Mouse (Mus musculus): ENCODE measurements at regions not wholly inside any gene's neighbourhood (a gene's known extent, or its start where the extent isn't known, plus 50 kb on each side); places are given as distances from the start of the nearest gene placed in this dataset.

DNA sequence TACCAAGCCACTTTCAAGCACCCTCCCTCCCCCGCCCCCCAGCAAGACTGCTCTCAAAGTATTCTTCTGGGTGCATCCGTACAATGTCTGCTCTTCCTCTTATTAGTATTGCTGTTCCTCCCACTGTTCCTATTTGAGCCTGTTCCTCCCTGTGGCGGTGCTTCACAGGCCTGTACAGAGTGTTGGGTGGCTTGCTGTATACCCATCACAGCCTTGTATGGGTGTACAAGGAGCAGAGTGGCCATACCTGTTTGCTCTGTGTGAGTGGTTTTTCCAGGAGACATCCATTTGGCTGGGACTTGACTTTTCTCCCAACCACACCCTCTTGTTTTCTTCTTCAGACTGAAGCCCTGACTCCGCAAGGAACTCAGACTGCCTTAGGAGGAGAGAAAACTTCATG is 61.7 kb upstream of the Map3k1 start:
- TF ChIP-seq EP300 (IDR thresholded peaks at IDR 0.05; ENCODE audit: insufficient read depth, low read depth, low read length), result no peak
- no peak for TF ChIP-seq CTCF (IDR thresholded peaks at IDR 0.05; ENCODE audit: low read depth, low read length)
- no peak for TF ChIP-seq POLR2A (IDR thresholded peaks at IDR 0.05; ENCODE audit: insufficient read depth, low read length)

All from ES-Bruce4 (cell line).